Mouse (Mus musculus): ENCODE data around the gene Tmem91. TPM values are rescaled to one million over a fixed set of nuclear protein-coding genes. Genes with fewer than 3 reads are reported as not detected.

Tmem91 gene
- polyA plus RNA-seq, 1 experiment, result 0.18 TPM

GRCm38 (mm10) chr7:25637099-25637498, 37.9 kb downstream of the Tmem91 start:
- no peak for TF ChIP-seq FOSL1 (IDR thresholded peaks at IDR 0.05; ENCODE audit: insufficient read depth, low read length, poor library complexity, severe bottlenecking)
- no peak for TF ChIP-seq MYOD1 (IDR thresholded peaks at IDR 0.05; ENCODE audit: control insufficient read depth, insufficient read length, low read depth)
- TF ChIP-seq MYOG (IDR thresholded peaks at IDR 0.05; ENCODE audit: control insufficient read depth, extremely low read depth, insufficient read length), result no peak
- TF ChIP-seq CTCF (IDR thresholded peaks at IDR 0.05; ENCODE audit: control insufficient read depth, insufficient read depth, insufficient read length), result no peak
- no peak for TF ChIP-seq MAX (IDR thresholded peaks at IDR 0.05)
- no peak for TF ChIP-seq CEBPB (IDR thresholded peaks at IDR 0.05; ENCODE audit: low read depth)
- no peak for TF ChIP-seq USF1 (IDR thresholded peaks at IDR 0.05; ENCODE audit: low read depth)
- Histone ChIP-seq H3K79me3 (ENCODE audit: low read depth) (no peaks in the 10 kb centered on the region), H3ac (ENCODE audit: control insufficient read depth, insufficient read length, low read depth) (no peak overlapping the region), H3K79me2 (ENCODE audit: control insufficient read depth, insufficient read depth) (no peaks in the 10 kb centered on the region), H3K4me3 (ENCODE audit: insufficient read depth, poor library complexity, severe bottlenecking) (no peak overlapping the region), H3K27me3 (ENCODE audit: control insufficient read depth, insufficient read depth, insufficient read length) (no peaks in the 10 kb centered on the region), H3K36me3 (ENCODE audit: control insufficient read depth, insufficient read depth) (no peaks in the 10 kb centered on the region)

- H3K79me3 ChIP-seq (ENCODE audit: low read depth), result no peaks in the 10 kb centered on the region
- no peaks in the 10 kb centered on the region for H3K36me3 ChIP-seq (ENCODE audit: control insufficient read depth, insufficient read depth)
- H3K27me3 ChIP-seq (ENCODE audit: control insufficient read depth, insufficient read depth, insufficient read length), result no peaks in the 10 kb centered on the region
- no peak overlapping the region for H3K4me3 ChIP-seq (ENCODE audit: insufficient read depth, poor library complexity, severe bottlenecking)
- TF ChIP-seq MYOD1 (IDR thresholded peaks at IDR 0.05; ENCODE audit: control insufficient read depth, insufficient read length, low read depth), result peak; percentile 87
- no peak for TF ChIP-seq CTCF (IDR thresholded peaks at IDR 0.05; ENCODE audit: control insufficient read depth, insufficient read depth, insufficient read length)
- H3K79me2 ChIP-seq (ENCODE audit: control insufficient read depth, insufficient read depth), result no peaks in the 10 kb centered on the region
- H3ac ChIP-seq (ENCODE audit: control insufficient read depth, insufficient read length, low read depth), result no peak overlapping the region
Observed at GRCm38 (mm10) chr7:25636373-25636772, 38.6 kb downstream of the Tmem91 start.

- no peaks in the 10 kb centered on the region for H3K79me3 ChIP-seq (ENCODE audit: low read depth)
- no peak for TF ChIP-seq USF1 (IDR thresholded peaks at IDR 0.05; ENCODE audit: low read depth)
- no peak for TF ChIP-seq CEBPB (IDR thresholded peaks at IDR 0.05; ENCODE audit: low read depth)
- no peak for TF ChIP-seq FOSL1 (IDR thresholded peaks at IDR 0.05; ENCODE audit: insufficient read depth, low read length, poor library complexity, severe bottlenecking)
- no peak for TF ChIP-seq MAX (IDR thresholded peaks at IDR 0.05)
- TF ChIP-seq MYOD1 (IDR thresholded peaks at IDR 0.05; ENCODE audit: control insufficient read depth, insufficient read length, low read depth), result no peak
- TF ChIP-seq MYOG (IDR thresholded peaks at IDR 0.05; ENCODE audit: control insufficient read depth, extremely low read depth, insufficient read length), result no peak
- no peak for TF ChIP-seq CTCF (IDR thresholded peaks at IDR 0.05; ENCODE audit: control insufficient read depth, insufficient read depth, insufficient read length)
- no peak overlapping the region for H3K4me3 ChIP-seq (ENCODE audit: insufficient read depth, poor library complexity, severe bottlenecking)
- H3ac ChIP-seq (ENCODE audit: control insufficient read depth, insufficient read length, low read depth), result no peak overlapping the region
- no peaks in the 10 kb centered on the region for H3K36me3 ChIP-seq (ENCODE audit: control insufficient read depth, insufficient read depth)
- no peaks in the 10 kb centered on the region for H3K27me3 ChIP-seq (ENCODE audit: control insufficient read depth, insufficient read depth, insufficient read length)
- no peaks in the 10 kb centered on the region for H3K79me2 ChIP-seq (ENCODE audit: control insufficient read depth, insufficient read depth)
Observed at GRCm38 (mm10) chr7:25632679-25633078, 42.3 kb downstream of the Tmem91 start.

GRCm38 (mm10) chr7:25628323-25628620, 46.7 kb downstream of the Tmem91 start:
- TF ChIP-seq FOSL1 (IDR thresholded peaks at IDR 0.05; ENCODE audit: insufficient read depth, low read length, poor library complexity, severe bottlenecking) (no peak), USF1 (IDR thresholded peaks at IDR 0.05; ENCODE audit: low read depth) (no peak), CTCF (IDR thresholded peaks at IDR 0.05; ENCODE audit: control insufficient read depth, insufficient read depth, insufficient read length) (no peak), MYOD1 (IDR thresholded peaks at IDR 0.05; ENCODE audit: control insufficient read depth, insufficient read length, low read depth) (no peak), MAX (IDR thresholded peaks at IDR 0.05) (no peak), MYOG (IDR thresholded peaks at IDR 0.05; ENCODE audit: control insufficient read depth, extremely low read depth, insufficient read length) (no peak), CEBPB (IDR thresholded peaks at IDR 0.05; ENCODE audit: low read depth) (no peak)
- Histone ChIP-seq H3K36me3 (ENCODE audit: control insufficient read depth, insufficient read depth) (no peaks in the 10 kb centered on the region), H3K4me3 (ENCODE audit: insufficient read depth, poor library complexity, severe bottlenecking) (no peak overlapping the region), H3ac (ENCODE audit: control insufficient read depth, insufficient read length, low read depth) (peak overlapping the region; percentile 28), H3K79me2 (ENCODE audit: control insufficient read depth, insufficient read depth) (no peaks in the 10 kb centered on the region), H3K27me3 (ENCODE audit: control insufficient read depth, insufficient read depth, insufficient read length) (no peaks in the 10 kb centered on the region), H3K79me3 (ENCODE audit: low read depth) (no peaks in the 10 kb centered on the region)

DNA sequence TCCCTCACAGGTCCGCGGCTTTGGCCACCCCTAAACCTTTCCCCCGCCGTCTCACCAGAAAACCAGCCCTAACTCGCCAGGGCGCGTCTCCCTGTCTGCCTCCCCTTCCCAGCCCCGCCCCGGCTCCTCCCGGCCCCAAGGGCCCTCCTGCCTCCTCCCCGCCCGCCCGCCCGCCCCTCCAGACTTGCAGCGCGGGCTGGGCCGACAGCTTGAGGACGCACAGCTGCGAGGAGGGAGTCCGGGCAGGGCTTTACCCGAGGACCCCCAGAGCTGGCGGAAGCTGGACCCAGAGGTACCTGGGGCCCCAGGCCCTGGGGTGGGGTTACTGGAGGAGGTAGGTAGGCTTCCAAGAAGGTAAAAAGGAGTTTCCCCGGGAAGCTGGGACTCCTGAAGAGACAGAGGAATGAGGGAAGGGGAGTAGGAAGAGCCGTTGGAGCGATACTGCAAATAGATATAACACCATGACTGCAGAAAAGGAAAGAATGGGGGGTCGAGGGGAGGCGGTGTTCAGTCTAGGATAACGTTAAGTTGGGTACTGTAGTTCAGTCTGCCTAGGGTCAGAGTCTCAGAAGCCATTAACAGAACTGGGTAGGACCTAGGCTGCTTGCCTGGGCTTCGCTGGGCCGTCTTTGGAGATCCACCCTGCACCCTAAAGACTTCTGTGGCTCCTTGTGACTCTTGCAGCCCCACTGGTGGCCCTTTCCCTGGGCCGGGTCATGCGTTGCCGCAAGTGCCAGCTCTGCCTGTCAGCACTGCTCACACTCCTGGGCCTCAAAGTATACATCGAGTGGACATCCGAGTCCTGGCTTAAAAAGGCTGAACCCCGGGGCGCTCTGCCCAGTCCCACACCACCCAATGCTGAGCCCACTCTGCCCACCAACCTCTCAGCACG, 47.3 kb downstream of the Tmem91 start:
- no peaks in the 10 kb centered on the region for H3K79me3 ChIP-seq (ENCODE audit: low read depth)
- no peaks in the 10 kb centered on the region for H3K79me2 ChIP-seq (ENCODE audit: control insufficient read depth, insufficient read depth)
- H3K36me3 ChIP-seq (ENCODE audit: control insufficient read depth, insufficient read depth), result no peaks in the 10 kb centered on the region

More for the DNA sequence above, 47.3 kb downstream of the Tmem91 start:
- Histone ChIP-seq H3K27me3 (ENCODE audit: control insufficient read depth, insufficient read depth, insufficient read length) (no peaks in the 10 kb centered on the region), H3ac (ENCODE audit: control insufficient read depth, insufficient read length, low read depth) (peak overlapping the region; percentile 60), H3K4me3 (ENCODE audit: insufficient read depth, poor library complexity, severe bottlenecking) (no peak overlapping the region)
- TF ChIP-seq FOSL1 (IDR thresholded peaks at IDR 0.05; ENCODE audit: insufficient read depth, low read length, poor library complexity, severe bottlenecking) (no peak), USF1 (IDR thresholded peaks at IDR 0.05; ENCODE audit: low read depth) (no peak), CTCF (IDR thresholded peaks at IDR 0.05; ENCODE audit: control insufficient read depth, insufficient read depth, insufficient read length) (no peak), CEBPB (IDR thresholded peaks at IDR 0.05; ENCODE audit: low read depth) (no peak)
